Mouse (Mus musculus): Measurements from ENCODE around the gene Hamp2. TPM values are rescaled to one million over a fixed set of nuclear protein-coding genes. Genes with fewer than 3 reads are reported as not detected.
"Not testable (repeated sequence)": the region's sequence is repeated elsewhere in the genome, so short reads cannot be mapped to it uniquely, and the experiment has no call there.

The Hamp2 gene
- total RNA-seq (2022): not detected

- DNase-seq (ENCODE audit: low spot score in 2 of 2): not testable (repeated sequence)
Observed at GRCm38 (mm10) chr7:30924581-30924980, at the start of gene Hamp2. Hamp2 (minus strand) TSS chr7:30924681.

GRCm38 (mm10) chr7:30973501-30974289 is 49.2 kb upstream of the Hamp2 start, which contains the start of gene Fam187b:
Fam187b (plus strand) TSS chr7:30973790.
- DNase-seq (ENCODE audit: low spot score in 2 of 2): peak in 1 of 2 experiments; percentile 72

GRCm38 (mm10) chr7:30973251-30973500 is 48.7 kb upstream of the Hamp2 start, which contains the start of gene Lsr:
Lsr (minus strand) TSS chr7:30973464.
- no peak for DNase-seq (ENCODE audit: low spot score in 2 of 2)

- DNase-seq (ENCODE audit: low spot score in 2 of 2): no peak
Observed at GRCm38 (mm10) chr7:30972426-30973250, 48.2 kb upstream of the Hamp2 start.

- no peak for DNase-seq (ENCODE audit: low spot score in 2 of 2)
Observed at GRCm38 (mm10) chr7:30971901-30972300, 47.4 kb upstream of the Hamp2 start.

GRCm38 (mm10) chr7:30969174-30969573 is 44.7 kb upstream of the Hamp2 start:
- no peak for DNase-seq (ENCODE audit: low spot score in 2 of 2)

- DNase-seq (ENCODE audit: low spot score in 2 of 2): no peak
Observed at GRCm38 (mm10) chr7:30968611-30969010, 44.1 kb upstream of the Hamp2 start.

GRCm38 (mm10) chr7:30966657-30967056 is 42.2 kb upstream of the Hamp2 start:
- DNase-seq (ENCODE audit: low spot score in 2 of 2): no peak

- DNase-seq (ENCODE audit: low spot score in 2 of 2): no peak
Observed at GRCm38 (mm10) chr7:30965677-30966076, 41.2 kb upstream of the Hamp2 start.

- no peak for DNase-seq (ENCODE audit: low spot score in 2 of 2)
Observed at GRCm38 (mm10) chr7:30964366-30964765, 39.9 kb upstream of the Hamp2 start.

GRCm38 (mm10) chr7:30962862-30963261 is 38.4 kb upstream of the Hamp2 start:
- no peak for DNase-seq (ENCODE audit: low spot score in 2 of 2)

- DNase-seq (ENCODE audit: low spot score in 2 of 2): no peak
Observed at GRCm38 (mm10) chr7:30959786-30960349, 35.4 kb upstream of the Hamp2 start.

GRCm38 (mm10) chr7:30958866-30959487 is 34.5 kb upstream of the Hamp2 start:
- DNase-seq (ENCODE audit: low spot score in 2 of 2): no peak

GRCm38 (mm10) chr7:30958109-30958865 is 33.8 kb upstream of the Hamp2 start:
- no peak for DNase-seq (ENCODE audit: low spot score in 2 of 2)

- DNase-seq (ENCODE audit: low spot score in 2 of 2): peak; percentile 83 to 93
Observed at GRCm38 (mm10) chr7:30957367-30957783, 32.9 kb upstream of the Hamp2 start.

- peak; percentile 51 to 80 for DNase-seq (ENCODE audit: low spot score in 2 of 2)
Observed at GRCm38 (mm10) chr7:30956756-30957366, 32.4 kb upstream of the Hamp2 start, which contains the start of gene Usf2. Usf2 (minus strand) TSS chr7:30956803.

- DNase-seq (ENCODE audit: low spot score in 2 of 2): no peak
Observed at GRCm38 (mm10) chr7:30956357-30956751, 31.9 kb upstream of the Hamp2 start.

GRCm38 (mm10) chr7:30955584-30956356 is 31.3 kb upstream of the Hamp2 start:
- DNase-seq (ENCODE audit: low spot score in 2 of 2): peak; percentile 69 to 77

GRCm38 (mm10) chr7:30954971-30955520 is 30.6 kb upstream of the Hamp2 start:
- no peak for DNase-seq (ENCODE audit: low spot score in 2 of 2)

Data from left cerebral cortex, adult 8-10 months (tissue).